Mouse (Mus musculus): ENCODE results near the gene Dcaf8.

DNA sequence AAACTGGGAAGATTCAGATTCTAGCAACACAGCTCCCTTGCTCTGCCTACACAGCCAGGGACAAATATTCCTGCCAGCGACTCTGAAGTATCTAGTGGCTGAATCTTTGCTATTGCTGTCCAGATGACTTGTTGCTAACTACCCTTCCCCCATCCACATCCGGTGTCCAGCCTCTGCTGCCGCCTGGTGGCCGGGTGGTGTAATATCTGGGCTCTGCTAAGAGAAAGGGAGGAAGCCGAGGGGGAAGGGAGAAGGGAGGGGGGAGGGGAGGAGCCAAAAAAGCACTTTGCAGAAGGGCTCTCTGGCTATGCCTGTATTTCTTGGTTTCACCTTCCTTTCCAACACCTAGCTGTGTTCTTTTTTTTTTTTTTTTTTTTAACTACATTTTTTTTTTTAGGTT, 69.3 kb downstream of the Dcaf8 start:
- TF ChIP-seq CTCF (IDR thresholded peaks at IDR 0.05; ENCODE audit: low read depth, low read length) = peak; percentile 94
- no peak for TF ChIP-seq POLR2A (IDR thresholded peaks at IDR 0.05; ENCODE audit: borderline replicate concordance, low read depth, low read length)

Measured in bone marrow macrophage, adult 2 months (primary cell).